Mouse (Mus musculus) myocyte (in vitro differentiated cells): Measurements from ENCODE around the gene B4galnt1.

Source experiments
- CEBPB ChIP-seq: IDR thresholded peaks from 2 replicates; pipeline ENCODE4 v1.6.1; 2011; ENCODE audit warnings: mild to moderate bottlenecking, moderate library complexity; ENCODE audit not compliant: poor library complexity, insufficient read depth, severe bottlenecking
- E2F4 ChIP-seq: IDR thresholded peaks from one replicate; pipeline ENCODE4 v1.6.1; 2011; ENCODE audit warnings: mild to moderate bottlenecking, control low read depth, moderate library complexity; ENCODE audit not compliant: insufficient read depth
- MAX ChIP-seq: IDR thresholded peaks from one replicate; pipeline ENCODE4 v1.6.1; 2011; ENCODE audit warnings: low read depth, mild to moderate bottlenecking, control low read depth
- MYOD1 ChIP-seq, 3 experiments: IDR thresholded peaks; one replicate each; pipeline ENCODE4 v1.6.1; 2011; ENCODE audit warnings: control low read depth in 2 of 3, low read depth in 2 of 3, mild to moderate bottlenecking in 2 of 3, moderate library complexity in 1 of 3; ENCODE audit not compliant: insufficient read length in 2 of 3, control insufficient read depth in 1 of 3
- MYOG ChIP-seq, 3 experiments: IDR thresholded peaks; one replicate each; pipeline ENCODE4 v1.6.1; 2011; ENCODE audit warnings: control low read depth in 2 of 3, low read depth in 2 of 3, mild to moderate bottlenecking in 2 of 3; ENCODE audit not compliant: insufficient read length in 2 of 3, control insufficient read depth in 1 of 3, insufficient read depth in 1 of 3
- POLR2A ChIP-seq: IDR thresholded peaks from one replicate; pipeline ENCODE4 v1.6.1; 2011; ENCODE audit warnings: low read depth, mild to moderate bottlenecking, control low read depth, moderate library complexity; ENCODE audit not compliant: insufficient read length
- POLR2AphosphoS2 ChIP-seq: IDR thresholded peaks from one replicate; pipeline ENCODE4 v1.6.1; 2011; ENCODE audit warnings: low read depth, control low read depth; ENCODE audit not compliant: insufficient read length
- TCF12 ChIP-seq: IDR thresholded peaks from one replicate; pipeline ENCODE4 v1.6.1; 2011; ENCODE audit warnings: mild to moderate bottlenecking, control low read depth; ENCODE audit not compliant: poor library complexity, insufficient read depth, severe bottlenecking
- TCF3 ChIP-seq: IDR thresholded peaks from one replicate; pipeline ENCODE4 v1.6.1; 2011; ENCODE audit warnings: low read depth, control low read depth; ENCODE audit not compliant: insufficient read length
- USF1 ChIP-seq: IDR thresholded peaks from one replicate; pipeline ENCODE4 v1.6.1; 2011; ENCODE audit warnings: low read depth, mild to moderate bottlenecking, control low read depth, moderate library complexity

DNA sequence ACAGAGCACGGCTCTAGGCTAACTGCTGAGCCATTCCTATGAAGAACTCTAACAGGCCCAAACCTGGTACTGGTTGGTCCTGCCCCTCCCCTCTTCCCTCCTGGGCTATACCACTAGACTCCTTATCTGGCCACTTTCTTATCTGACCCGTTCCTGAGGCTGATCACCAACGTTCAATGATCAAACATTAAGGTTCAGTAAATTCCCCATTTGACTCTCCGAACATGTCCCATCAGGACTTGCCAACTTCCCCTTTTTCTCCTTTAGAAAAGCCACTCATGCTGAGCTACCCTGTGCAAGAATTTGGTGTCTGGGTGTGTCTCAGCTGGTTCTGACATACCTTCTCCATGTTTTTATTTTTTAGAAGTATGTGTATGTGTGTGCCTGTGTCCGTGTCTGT is 38.4 kb upstream of the B4galnt1 start:
- no peak for TF ChIP-seq POLR2A
- TF ChIP-seq MYOG (IDR thresholded peaks at IDR 0.05; ENCODE audit: control insufficient read depth in 1 of 3, insufficient read depth in 1 of 3, insufficient read length in 2 of 3, low read depth in 2 of 3), result no peak
- no peak for TF ChIP-seq CEBPB
- TF ChIP-seq MYOD1 (IDR thresholded peaks at IDR 0.05; ENCODE audit: control insufficient read depth in 1 of 3, insufficient read length in 2 of 3, low read depth in 2 of 3), result no peak
- no peak for TF ChIP-seq MAX
- no peak for TF ChIP-seq USF1
- no peak for TF ChIP-seq E2F4
- no peak for TF ChIP-seq POLR2AphosphoS2
- no peak for TF ChIP-seq TCF3
- TF ChIP-seq TCF12, result no peak
